Mouse (Mus musculus) CD4-positive helper T cell, adult 2 months (primary cell): Measurements from ENCODE around the gene Fanci.

Experiments used
- DNase-seq: peaks from one replicate; pipeline ENCODE4 v3.0.0-alpha.2; 2012; ENCODE audit warnings: low read depth, missing footprints, low spot score

Fanci gene

DNA sequence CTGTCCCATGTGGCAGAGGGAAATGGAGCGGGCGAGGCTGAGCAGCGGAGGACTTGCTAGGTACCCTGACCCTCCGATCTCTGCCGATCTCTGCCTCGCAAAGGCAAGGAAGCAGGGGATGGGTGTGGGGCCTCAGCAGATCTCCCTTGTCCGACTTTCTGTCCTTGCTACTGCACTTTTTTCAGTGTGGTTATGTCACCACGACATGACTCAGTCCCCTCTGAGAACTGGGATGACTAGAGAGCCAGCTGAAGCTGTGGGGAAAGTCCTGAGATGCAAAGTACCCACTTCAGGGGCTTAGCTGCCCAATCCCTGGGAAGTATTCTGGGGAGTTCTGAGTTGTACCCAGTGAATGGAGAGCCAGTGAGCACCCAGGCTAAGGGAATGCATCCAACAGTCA is 4.6 kb upstream of the Fanci start:
- no peak for DNase-seq

DNA sequence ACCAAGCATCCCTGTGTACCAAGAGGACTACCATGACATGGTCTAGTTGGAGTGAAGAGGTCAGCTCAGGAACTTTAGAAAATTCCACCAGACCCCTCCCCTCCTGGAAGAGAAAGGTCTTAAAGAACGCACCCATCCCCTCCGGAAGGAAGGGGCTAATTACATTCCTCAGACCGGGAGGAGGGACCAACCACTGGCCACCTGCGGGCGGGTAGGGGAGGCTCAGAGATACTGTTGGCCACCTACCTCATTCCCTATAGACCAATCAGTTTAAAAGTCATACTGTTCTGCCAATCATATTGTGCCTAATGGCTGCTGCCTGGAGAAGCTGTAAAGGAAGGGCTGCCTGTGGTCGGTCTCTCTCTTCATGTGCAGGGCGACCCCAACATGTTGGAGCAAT is 3.7 kb upstream of the Fanci start:
- DNase-seq, result no peak

- DNase-seq, result no peak
These were observed 3.0 kb upstream of the Fanci start for GRCm38 (mm10) chr7:79388671-79389206.

DNA sequence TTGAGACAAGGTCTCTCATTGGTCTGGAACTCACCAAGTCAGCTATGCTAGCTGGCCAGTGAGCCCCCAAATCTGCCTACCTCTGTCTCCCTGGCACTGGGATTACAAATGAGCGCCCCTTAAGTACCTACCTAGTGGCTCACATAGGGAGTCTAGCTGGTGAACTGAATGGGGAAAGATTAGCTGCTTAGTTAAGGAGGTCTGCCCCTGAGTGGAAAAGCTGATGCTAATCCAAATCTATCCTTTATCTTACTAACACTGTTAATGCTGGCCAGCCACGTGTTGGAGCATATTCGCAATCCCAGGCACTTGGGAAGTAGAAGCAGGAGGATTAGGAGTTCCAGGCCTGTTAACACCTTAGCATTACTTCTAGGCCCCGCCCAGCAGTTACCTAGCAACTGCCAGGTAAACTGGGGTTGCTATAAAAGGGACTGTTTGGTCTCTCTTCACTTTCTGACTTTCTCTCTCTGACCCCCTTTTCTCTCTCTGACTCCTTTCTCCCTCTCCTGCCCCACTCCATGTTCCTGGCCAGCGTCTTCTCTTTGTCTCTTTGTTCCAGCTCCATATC is 1.5 kb upstream of the Fanci start:
- DNase-seq, result no peak

DNA sequence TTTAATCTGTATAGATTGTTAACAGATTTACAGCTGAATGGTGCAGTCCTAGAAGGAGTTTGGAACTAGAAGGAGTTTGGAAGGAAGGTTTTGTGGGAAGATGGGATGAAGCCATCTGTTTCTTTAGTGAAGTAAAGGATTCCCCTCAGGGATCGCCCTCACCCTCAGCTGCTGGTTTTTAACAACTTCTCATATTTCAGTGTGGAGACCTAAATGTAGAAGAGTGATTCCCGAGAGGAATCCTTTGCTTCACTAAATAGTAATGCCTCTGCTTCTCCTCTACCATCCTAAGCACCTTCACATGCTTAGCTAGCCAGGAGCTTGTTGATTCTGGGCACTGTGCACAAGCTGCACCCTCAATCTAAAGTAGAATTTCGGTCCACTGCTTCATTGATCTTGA is 258 bp upstream of the Fanci start:
- no peak for DNase-seq

DNA sequence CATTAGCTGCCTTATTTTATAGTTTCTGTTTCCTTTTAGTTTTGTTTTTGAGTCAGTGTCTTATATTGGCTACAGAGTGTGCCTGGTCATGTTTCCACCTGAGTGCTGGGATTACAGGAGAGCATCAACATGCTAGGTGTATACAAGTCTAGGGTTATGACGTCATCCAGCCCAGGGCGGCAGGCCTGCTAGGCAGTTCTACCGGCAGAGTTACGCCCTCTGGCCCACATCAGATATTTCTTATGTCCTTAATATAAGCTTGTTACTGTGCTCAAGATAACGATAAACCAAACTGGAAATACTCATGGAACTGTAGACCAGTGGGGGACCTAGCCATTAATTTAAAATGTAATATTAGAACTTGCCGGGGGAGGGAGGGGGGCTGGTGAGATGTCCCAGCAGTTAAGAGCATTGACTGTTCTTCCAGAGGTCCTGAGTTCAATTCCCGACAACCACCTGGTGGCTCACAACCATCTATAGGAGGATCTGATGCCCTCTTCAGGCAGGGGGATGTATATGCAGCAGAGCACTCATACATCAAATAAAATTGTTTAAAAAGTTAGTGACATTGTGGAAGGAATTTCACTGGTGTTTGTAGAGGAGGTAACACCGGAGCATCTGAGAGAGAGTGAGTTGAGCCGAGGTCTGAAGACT is 1.3 kb downstream of the Fanci start:
- DNase-seq, result peak; percentile 84

DNA sequence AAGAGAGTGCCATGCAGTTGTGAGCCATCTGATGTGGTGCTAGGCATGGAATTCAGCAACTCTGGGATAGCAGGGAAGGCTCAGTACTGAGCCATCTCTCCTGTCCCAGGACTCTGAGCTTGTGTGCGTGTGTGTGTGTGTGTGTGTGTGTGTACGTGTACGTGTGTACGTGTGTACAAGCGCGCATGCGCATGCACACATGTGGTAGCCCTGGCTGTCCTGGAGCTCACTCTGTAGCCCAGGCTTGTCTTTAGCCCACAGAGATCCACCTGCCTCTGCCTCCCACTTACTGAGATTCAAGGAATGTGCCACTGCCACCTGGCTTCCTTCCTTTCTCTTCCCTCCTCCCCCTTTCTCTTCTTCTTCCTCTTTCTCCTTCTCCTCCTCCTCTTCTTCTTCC is 2.2 kb downstream of the Fanci start:
- no peak for DNase-seq

DNA sequence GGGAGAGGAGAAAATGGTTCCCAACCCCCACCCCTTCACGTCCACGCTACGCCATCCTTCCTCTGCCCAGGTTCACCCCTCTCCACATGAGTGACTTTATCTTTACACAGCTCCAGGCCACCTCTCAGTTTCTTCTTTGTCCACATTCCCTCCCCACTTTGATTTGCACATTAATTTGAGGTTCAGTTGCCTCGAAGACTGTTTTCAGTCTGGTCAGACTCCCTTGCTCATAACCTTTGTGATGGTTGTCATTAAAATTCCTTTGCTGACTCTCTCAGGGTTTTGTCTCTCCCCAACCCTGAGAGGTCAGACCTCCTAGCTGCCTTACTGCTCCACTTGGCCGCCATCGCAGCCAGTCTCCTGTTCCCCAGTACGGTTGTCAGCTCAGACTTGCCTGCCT is 2.9 kb downstream of the Fanci start:
- DNase-seq, result no peak

DNA sequence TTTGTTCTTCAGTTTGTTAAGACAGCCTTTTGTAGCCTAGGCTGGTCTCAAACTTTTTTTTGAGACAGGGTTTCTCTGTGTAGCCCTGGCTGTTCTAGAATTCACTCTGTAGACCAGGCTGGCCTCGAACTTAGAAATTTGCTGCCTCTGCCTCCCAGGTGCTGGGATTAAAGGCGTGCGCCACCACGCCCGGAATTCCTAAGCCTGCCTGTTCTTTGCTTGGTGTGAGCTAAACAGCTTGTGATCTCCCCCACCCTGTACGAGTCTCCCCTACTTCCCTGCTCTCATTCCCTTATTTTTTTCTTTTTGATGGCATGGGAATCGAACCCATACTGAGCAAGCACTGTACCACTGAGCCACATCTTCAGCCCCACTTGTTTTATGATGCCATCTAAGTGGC is 3.5 kb downstream of the Fanci start:
- no peak for DNase-seq

DNA sequence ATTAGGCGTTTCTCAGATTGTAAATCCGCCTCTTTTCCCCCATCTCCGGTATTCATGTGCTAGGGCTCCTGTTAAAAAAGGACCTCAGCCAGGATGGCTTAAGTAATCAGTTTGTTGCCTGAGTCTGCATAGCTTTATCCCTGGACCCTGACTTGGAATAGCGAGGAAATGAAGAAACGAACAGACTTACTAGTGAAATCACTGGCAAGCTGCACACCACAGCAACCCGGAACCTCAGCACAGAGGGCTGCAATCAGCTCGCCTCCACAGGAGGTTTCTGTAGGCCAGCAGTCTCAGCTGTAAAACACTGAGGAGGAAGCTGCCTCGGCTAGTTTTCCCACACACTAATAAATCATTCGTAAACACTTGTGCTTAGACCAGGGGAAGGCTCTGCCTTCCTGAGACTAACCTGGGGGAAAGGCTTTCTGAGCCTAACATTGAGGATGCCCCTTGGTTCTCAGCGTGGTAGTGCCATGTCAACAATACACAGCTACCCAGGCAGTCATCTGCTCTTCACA is 5.8 kb downstream of the Fanci start:
- no peak for DNase-seq

- no peak for DNase-seq
These were observed 6.7 kb downstream of the Fanci start for GRCm38 (mm10) chr7:79398426-79398825.

DNA sequence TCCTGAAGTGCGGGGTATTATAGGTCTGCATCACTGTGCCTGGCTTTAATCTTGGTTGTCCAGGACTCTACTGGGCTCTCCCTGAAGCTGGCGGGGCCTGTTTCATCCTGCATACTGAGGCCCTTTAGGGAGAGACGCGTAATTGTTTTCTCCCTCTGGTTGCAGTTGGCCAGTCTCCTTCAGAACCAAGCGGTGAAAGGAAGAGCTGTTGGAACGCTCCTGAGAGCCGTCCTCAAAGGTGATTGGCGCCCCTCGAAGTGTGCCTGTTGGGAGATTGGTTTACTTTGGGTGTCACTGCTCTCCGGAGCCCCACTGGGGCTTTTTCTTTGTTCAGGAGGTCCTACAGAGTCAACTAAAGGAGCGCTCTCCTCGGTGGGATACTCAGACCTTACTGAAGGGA is 7.2 kb downstream of the Fanci start:
- DNase-seq, result no peak

GRCm38 (mm10) chr7:79400296-79400695 is 8.6 kb downstream of the Fanci start:
- DNase-seq, result no peak

- DNase-seq, result no peak
These were observed 23.0 kb downstream of the Fanci start for GRCm38 (mm10) chr7:79414449-79415375.

DNA sequence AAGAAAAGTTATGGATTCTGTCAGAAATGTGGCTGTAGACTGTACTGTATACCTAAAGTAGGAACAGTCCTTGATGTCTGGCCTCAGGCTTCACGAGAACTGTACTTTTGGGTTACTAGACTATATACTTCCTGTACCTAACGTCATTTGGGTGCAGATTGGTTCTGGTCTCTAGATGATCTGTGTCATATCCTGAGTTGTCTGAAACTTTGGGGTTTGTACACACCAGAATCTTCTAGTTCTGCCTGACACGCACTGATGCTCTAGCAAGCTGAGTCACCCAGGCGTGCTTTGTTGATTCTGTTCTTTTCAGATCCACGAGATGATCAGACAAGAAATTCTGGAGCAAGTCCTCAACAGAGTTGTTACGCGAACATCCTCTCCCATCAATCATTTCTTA is 28.2 kb downstream of the Fanci start:
- peak; percentile 78 for DNase-seq

GRCm38 (mm10) chr7:79422876-79423275 is 31.1 kb downstream of the Fanci start:
- peak; percentile 61 for DNase-seq

DNA sequence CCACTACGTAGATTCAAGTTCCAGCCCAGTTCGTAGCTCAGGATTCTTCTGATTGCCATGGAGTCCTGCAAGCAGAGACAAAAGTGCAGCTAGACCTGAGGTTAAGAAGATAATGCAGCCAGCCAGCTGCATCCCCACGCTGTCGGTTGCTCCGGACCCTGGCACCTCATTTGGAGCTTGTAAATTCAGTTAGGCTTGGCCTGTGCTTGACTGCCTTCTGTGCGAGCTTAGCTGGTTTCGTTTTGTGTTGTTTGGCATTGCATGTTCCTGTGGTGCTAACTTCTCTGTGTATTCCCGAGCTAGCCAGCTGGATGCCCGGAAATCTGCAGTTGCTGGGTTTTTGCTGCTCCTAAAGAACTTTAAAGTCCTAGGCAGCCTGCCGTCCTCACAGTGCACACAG is 34.1 kb downstream of the Fanci start:
- DNase-seq, result no peak

- DNase-seq, result no peak
These were observed 36.5 kb downstream of the Fanci start for GRCm38 (mm10) chr7:79428243-79428642.

- DNase-seq, result no peak
These were observed 48.3 kb downstream of the Fanci start for GRCm38 (mm10) chr7:79440035-79440434.

DNA sequence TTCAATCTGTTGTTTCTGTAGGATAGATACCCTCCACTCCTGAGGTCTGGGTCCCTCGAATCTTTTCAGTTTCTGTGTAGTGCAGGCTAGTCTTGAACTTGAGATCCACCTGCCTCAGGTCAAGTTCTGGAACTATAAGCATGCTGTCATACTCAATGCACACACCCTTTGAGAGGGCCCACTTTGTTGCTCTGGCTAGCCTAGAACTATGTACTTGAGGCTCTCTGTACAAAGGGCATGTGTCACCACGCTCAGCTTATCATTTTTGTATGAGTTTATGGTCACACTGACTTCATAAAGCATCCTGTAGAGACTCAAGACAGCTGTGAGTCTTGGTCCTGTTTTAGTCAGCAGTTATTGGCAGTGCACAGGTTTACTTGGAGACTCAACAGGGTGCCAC is 55.3 kb downstream of the Fanci start:
- no peak for DNase-seq

DNA sequence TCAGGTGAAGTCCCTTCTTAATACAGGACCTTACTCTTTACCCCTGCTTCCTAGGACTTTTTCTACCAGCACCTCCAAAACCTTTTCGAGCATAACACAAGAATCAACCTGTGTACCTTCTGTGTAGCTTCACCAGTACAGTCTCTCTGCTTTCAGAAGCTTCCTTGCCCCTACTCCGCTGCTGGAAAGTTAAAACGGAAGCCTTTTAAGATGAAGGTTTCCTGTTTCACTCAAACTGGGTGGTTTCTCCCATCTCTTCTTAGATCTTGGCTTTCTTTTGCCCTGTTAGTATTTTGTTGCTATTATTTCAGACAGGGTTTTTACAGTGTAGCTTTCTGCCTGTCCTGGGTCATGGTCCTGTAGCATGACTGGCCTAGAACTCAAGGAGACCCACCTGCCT is 55.8 kb downstream of the Fanci start:
- DNase-seq, result peak; percentile 42

DNA sequence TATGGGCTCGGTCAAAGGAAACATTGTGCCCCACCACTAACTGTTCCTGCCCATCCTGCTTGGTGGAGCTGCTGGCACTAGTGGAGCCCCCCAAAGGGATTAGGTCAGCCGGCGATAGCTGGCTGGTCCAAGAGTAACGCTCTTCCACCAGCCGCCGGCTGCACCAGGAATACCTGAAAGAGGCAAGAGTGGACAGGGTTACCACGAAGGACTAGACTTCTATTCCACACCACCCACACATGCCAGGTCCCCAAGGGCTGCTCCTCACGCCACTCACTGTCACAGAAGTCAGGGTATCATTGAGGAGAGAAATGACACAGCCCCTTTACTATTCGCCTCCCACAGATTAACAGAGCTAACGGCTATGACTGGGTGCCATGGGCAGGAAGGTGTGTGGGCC is 70.0 kb downstream of the Fanci start:
- DNase-seq, result no peak
